Mouse (Mus musculus) right cerebral cortex, postnatal 10 days (tissue): Measurements from ENCODE around the gene Gm42878.

Experiments
- DNase-seq, 2 experiments: peaks; one replicate each; pipeline ENCODE4 v3.0.0; 2021; ENCODE audit warnings: low spot score in 2 of 2

The Gm42878 gene

GRCm38 (mm10) chr5:121500719-121501118 is 44.6 kb downstream of the Gm42878 start:
- no peak for DNase-seq

- peak; percentile 72 to 76 for DNase-seq
These were observed 52.0 kb downstream of the Gm42878 start for GRCm38 (mm10) chr5:121493305-121493704.

GRCm38 (mm10) chr5:121484801-121485200 is 60.5 kb downstream of the Gm42878 start:
- DNase-seq = no peak

- no peak for DNase-seq
These were observed 67.6 kb downstream of the Gm42878 start for GRCm38 (mm10) chr5:121477680-121478079.

GRCm38 (mm10) chr5:121476040-121476439 is 69.2 kb downstream of the Gm42878 start:
- no peak for DNase-seq

GRCm38 (mm10) chr5:121474610-121475009 is 70.7 kb downstream of the Gm42878 start:
- no peak for DNase-seq

- no peak for DNase-seq
These were observed 72.9 kb downstream of the Gm42878 start for GRCm38 (mm10) chr5:121472411-121472810.

- no peak for DNase-seq
These were observed 75.7 kb downstream of the Gm42878 start for GRCm38 (mm10) chr5:121469566-121469965.
